Mouse (Mus musculus) c-Kit-negative CD71-positive TER-119-positive erythroid progenitor cells, embryonic 14.5 days (primary cell): ENCODE measurements around the gene Hoxc9.

Experiments used
- DNase-seq: peaks from one replicate; pipeline ENCODE4 v3.0.0-alpha.2; 2013; ENCODE audit warnings: low read depth, low spot score

The Hoxc9 gene

DNA sequence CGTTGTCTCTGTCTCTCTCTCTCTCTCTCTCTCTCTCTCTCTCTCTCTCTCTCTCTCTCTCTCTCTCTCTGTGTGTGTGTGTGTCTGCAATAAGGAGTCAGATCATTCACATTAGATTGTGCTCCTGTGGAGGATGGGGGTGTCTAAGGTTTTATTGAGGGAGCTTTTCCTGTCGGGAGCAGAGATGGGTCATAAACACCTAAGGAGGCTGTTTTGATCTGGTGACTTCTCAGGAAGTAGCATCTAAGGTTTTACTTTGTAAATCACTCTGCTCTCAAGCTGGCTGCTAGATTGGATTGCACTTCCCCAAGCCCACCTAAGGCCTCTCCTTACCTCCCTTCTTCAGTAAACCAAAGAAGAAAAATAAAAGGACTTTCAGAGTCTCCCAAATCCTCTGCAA lies 47.9 kb downstream of the Hoxc9 start:
- DNase-seq, result no peak

DNA sequence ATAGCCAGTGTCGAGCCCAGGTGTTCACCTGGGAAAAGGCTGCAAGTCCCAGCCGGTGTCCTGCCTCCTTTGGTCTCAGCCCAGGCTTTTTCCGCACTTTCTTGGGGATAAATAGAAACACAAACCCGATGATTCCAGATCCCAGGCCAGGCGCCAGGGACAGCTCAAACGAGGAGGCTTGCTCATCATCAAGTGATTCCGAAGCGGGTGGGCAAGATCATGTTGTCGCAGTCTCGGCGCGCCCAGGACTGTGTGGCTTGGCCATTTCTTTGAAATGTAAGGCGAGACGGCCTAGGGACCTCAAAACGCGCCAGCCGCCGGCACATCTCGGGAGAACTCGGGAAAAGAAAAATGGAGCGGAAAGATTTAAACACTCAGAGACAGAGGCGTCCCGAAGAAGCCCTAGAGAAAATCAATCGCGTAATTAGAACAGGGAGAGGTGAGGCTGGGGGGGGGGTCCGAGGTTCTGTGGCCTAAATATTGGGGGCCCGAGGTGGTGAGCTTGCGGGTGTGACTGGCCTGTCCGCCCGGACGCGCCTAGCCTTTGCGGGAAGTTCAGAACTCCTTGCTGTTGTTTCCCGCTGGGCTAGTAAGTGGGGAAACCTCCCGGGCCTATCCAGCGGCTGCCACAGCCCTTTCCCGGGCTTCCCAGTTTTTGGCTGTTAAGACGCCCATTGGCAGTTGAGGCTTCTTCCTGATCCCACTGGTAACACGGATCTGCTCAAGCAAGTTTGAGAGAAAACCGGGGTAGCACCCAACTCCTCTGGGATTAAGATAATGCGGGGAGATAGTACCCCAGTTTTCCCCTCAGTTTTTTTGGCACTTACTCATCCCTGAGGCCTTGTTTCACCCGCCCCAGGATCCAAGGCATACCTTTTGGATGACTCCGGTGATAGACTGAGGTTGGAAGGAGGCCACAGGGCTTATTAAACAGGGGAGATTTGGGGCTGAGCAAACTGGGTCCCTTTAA lies 51.3 kb downstream of the Hoxc9 start:
- no peak for DNase-seq

DNA sequence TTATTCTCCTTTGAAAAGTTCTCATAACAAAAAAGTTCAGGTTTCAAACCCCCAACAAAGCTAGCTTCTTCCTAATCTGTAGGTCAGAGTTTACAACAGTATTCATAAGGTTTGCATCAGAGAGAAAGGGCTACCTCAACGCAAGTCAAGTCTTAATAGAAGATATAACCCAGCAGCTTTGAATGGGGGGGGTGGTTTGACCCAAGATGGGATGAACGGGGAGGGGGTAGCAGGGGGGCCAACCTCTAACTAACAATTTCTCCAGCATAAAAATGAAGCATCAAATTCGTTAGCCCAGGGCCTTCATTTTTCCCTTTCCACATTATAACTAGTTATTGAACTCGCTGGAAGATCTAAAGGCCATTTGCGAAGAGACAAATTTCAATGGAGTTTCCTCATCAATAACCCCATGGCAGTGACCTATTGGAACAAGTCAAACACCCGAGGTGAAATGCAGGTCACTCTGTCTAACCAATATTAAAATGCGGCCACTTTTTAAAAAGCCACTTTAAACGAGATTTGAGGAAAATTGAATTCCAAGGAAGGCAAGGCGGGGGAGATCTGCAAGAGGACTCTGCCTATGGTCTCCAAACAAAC lies 52.8 kb downstream of the Hoxc9 start:
- no peak for DNase-seq

DNA sequence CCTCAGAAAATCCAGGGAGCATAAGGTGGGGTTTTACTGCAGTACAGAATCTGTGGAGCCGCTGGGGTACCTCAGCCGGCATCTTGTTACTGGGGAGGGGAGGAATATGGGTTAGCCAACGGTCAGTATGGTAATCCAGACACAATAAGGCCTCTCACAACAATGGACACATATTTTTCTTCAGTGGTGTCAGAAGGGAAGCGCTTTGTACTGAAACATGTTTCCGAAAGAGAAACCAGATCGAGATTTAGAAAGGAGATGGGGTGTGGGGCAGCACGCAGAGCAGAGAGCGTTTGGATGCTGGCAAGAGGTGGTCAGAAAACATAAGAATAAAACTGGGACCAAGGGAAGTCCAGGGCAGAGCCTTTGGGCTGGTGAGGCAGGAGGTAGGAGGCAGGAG lies 53.9 kb downstream of the Hoxc9 start:
- no peak for DNase-seq

DNA sequence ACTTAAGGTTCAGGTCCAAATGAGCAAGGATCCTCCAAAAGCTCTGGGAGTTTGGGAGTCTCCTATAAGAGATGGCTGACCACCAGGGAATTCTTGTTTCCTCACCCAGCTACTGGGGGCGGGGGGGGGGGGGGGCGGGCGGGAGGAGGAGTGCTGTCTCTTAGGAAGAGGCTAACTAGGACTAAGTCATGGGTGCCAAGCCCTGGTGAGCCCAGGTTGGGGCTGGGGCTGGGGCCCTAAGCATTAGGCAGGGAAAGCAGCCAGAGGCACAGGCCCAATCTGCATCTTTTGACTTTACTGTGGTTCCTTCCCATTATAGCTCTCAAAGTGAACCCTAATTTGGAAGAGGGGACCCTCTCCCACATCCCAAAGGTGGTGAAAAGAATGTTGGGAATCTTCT lies 55.9 kb downstream of the Hoxc9 start:
- DNase-seq, result no peak

DNA sequence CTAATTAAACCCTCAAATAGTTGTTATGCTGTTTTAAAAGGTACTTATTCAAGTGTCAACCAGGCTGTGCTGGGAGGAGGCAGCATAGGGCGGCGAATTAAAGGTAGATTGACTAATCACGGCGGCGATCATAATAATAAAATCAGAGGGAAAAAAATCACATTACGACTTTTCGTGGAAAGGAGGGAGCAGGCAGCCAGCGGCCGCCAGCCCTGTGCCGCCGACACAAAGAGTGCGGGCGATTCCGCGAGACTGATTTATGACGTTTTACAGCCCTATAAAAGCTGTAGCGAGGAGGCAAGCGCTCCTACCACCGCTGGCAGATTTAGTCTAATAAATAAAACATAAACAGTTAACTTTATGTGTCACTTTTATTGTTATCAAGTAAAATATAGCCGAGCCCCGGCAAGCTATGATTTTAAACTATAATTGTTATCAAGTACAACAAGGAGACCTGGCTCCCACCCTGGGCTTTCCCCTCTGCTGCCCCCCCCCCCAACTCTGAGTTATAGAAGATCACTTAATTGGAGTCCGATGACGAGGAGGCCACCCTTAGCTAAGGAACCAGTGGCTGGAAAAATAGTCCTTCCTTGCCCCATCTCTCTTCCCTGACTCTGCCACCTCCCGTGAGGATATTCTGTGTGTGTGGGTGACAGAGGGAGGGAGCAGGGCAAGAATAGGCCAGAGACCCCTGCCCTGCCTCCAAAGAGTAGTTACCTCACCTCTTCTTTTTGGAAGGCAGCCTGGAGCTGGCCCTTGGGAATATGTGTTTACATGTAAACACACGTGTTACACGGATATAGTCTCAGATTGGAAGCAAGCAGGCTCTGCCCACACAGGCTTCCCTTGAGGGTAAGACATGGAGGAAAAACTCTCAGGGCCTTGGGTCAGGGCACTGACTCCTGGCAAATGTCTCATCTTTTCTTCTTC lies 56.7 kb downstream of the Hoxc9 start:
- no peak for DNase-seq

DNA sequence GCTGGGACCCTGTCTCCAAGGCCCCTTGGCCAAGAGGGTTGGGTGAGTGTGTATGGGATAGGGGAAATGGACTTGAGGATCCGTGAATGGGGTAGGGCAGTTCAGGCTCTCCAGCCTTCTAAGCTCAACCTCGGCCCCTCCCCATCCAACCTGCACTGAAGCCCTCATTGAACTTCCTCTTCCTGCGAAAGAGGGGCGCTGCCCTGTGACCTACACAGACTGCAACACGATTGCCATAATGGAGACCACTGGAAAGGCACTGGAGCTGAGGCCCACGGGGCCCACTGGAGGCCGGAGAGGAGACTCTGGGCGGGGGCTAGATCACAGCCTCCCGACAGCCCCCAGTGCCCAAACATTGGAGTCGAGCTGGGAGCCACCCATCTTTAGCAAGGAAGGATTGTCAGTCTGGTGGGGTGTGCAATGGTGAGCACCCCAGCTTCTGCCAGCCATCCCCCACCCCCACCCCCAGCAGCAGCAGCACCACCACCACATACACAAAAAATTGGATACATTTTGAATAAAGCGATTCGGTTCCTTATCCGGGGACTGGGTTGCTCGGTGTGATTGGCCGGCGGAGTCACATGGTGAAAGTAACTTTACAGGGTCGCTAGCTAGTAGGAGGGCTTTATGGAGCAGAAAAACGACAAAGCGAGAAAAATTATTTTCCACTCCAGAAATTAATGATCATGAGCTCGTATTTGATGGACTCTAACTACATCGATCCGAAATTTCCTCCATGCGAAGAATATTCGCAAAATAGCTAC lies 58.0 kb downstream of the Hoxc9 start:
- DNase-seq, result no peak
